Mouse (Mus musculus): ENCODE data around the gene Phactr3. TPM values are rescaled to one million over a fixed set of nuclear protein-coding genes. Genes with fewer than 3 reads are reported as not detected.

Gene Phactr3
- polyA plus RNA-seq, 1 experiment from 2014 or later: 1.3 TPM

DNA sequence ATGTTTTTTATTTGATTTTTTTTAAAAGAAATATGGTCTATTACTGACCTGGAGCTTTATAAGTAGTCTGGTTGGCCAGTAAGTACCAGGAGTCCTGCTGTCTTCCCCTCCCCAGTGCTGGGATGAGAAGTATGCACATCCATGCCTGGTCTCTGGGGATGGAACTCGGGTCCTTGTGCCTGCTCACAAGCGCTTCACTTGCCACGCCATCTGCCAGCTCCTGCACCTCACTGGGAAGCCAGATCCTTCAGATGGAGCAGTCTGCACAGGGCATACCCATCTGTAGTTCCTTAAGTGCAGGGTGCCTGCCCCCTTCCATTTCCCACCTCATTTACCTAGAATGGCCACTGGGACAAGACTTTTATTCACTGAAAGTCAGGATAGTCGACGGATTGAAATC is 31.9 kb downstream of the Phactr3 start:
- Histone ChIP-seq H3K36me3 (ENCODE audit: control insufficient read depth, insufficient read depth, low read length) (no peaks in the 10 kb centered on the region), H3K9ac (ENCODE audit: low read depth, low read length) (no peak overlapping the region), H3K4me2 (ENCODE audit: low read depth, low read length) (no peak overlapping the region), H3K4me3 (ENCODE audit: low read length) (no peak overlapping the region), H3K4me1 (ENCODE audit: control insufficient read depth, insufficient read depth, low read length) (no peaks in the 10 kb centered on the region), H3K9me3 (ENCODE audit: control insufficient read depth, low read length) (no peaks in the 10 kb centered on the region), H3K27me3 (replicated peaks; ENCODE audit: control insufficient read depth, insufficient read depth, low read length) (no peaks in the 10 kb centered on the region), H3K27ac (ENCODE audit: low read length) (no peak overlapping the region)
- ATAC-seq: no peak
- 71% methylated on average over 5 of the region's 5 CpGs for WGBS

DNA sequence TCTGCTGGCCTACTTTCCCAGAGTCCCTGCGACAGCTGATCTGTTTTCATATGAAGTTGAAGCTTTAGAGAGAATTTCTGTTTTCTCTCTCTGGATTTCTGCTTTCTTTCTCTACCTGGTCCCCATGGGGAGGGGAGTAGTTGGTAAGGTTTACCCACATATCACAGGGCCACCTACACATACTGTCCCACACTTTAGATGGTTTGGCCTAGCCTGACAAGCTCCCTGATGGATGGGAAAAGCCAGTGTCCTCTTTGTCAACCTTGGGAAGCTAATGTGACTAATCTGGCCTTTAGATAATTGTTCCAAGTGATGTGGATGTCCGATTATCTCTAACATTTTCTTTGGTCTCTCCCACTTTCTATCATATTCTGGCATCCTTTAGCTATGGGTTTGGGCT is 34.8 kb downstream of the Phactr3 start:
- no peaks in the 10 kb centered on the region for H3K9me3 ChIP-seq (ENCODE audit: control insufficient read depth, low read length)
- H3K9ac ChIP-seq (ENCODE audit: low read depth, low read length): no peak overlapping the region
- no peak overlapping the region for H3K4me3 ChIP-seq (ENCODE audit: low read length)
- ATAC-seq: no peak
- WGBS: 84% methylated on average over 2 of the region's 2 CpGs
- no peaks in the 10 kb centered on the region for H3K4me1 ChIP-seq (ENCODE audit: control insufficient read depth, insufficient read depth, low read length)
- no peak overlapping the region for H3K4me2 ChIP-seq (ENCODE audit: low read depth, low read length)
- no peaks in the 10 kb centered on the region for H3K27me3 ChIP-seq (replicated peaks; ENCODE audit: control insufficient read depth, insufficient read depth, low read length)
- no peaks in the 10 kb centered on the region for H3K36me3 ChIP-seq (ENCODE audit: control insufficient read depth, insufficient read depth, low read length)
- no peak overlapping the region for H3K27ac ChIP-seq (ENCODE audit: low read length)

DNA sequence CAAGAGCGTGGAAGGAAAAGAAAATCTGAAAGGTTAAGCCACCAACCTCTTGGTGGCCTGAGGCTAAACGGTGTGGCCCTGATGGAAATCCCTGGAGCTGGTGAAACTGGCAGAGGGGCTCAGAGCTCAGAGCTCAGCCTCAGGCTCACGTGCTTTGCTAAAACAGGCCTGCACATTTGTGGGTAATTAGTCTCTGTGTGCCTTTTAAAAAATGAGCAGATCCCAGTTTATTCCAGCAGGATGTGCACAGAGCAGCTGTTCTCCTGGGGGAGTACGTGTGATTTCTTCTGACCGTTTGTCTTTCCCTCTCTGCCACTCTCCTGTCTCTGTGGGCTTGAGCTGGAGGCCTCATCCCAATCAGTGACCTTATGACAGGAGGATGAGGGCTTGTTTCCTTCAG is 35.4 kb downstream of the Phactr3 start:
- no peaks in the 10 kb centered on the region for H3K9me3 ChIP-seq (ENCODE audit: control insufficient read depth, low read length)
- 61% methylated on average over 5 of the region's 5 CpGs for WGBS
- H3K9ac ChIP-seq (ENCODE audit: low read depth, low read length): no peak overlapping the region
- no peak overlapping the region for H3K4me3 ChIP-seq (ENCODE audit: low read length)
- no peak for ATAC-seq
- no peaks in the 10 kb centered on the region for H3K36me3 ChIP-seq (ENCODE audit: control insufficient read depth, insufficient read depth, low read length)
- no peak overlapping the region for H3K27ac ChIP-seq (ENCODE audit: low read length)
- H3K4me1 ChIP-seq (ENCODE audit: control insufficient read depth, insufficient read depth, low read length): no peaks in the 10 kb centered on the region
- H3K27me3 ChIP-seq (replicated peaks; ENCODE audit: control insufficient read depth, insufficient read depth, low read length): no peaks in the 10 kb centered on the region
- no peak overlapping the region for H3K4me2 ChIP-seq (ENCODE audit: low read depth, low read length)

DNA sequence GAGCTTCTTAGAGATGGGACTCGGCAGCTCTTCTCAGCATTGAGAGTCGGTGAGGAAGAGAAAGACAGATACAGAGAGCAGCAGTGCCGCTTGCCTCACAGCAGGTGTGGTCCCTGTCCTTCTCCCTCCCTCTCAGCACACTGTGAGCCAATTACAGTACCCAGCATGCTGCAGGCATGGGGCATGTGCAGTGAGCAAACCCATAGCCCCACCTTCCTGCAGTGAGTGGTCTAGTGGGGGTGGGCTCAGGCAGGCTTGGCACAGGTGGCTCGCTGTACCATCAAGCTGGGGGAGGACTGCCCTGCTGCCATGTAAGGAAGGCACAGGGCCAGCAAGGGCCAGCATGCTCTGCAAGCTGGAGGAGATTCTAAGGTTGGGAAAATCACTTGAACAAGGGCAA is 35.8 kb downstream of the Phactr3 start:
- Histone ChIP-seq H3K4me2 (ENCODE audit: low read depth, low read length) (no peak overlapping the region), H3K9ac (ENCODE audit: low read depth, low read length) (no peak overlapping the region), H3K36me3 (ENCODE audit: control insufficient read depth, insufficient read depth, low read length) (no peaks in the 10 kb centered on the region), H3K27me3 (replicated peaks; ENCODE audit: control insufficient read depth, insufficient read depth, low read length) (no peaks in the 10 kb centered on the region), H3K4me1 (ENCODE audit: control insufficient read depth, insufficient read depth, low read length) (no peaks in the 10 kb centered on the region), H3K4me3 (ENCODE audit: low read length) (no peak overlapping the region), H3K27ac (ENCODE audit: low read length) (no peak overlapping the region), H3K9me3 (ENCODE audit: control insufficient read depth, low read length) (no peaks in the 10 kb centered on the region)
- WGBS: 44% methylated on average over 4 of the region's 4 CpGs
- ATAC-seq: no peak

DNA sequence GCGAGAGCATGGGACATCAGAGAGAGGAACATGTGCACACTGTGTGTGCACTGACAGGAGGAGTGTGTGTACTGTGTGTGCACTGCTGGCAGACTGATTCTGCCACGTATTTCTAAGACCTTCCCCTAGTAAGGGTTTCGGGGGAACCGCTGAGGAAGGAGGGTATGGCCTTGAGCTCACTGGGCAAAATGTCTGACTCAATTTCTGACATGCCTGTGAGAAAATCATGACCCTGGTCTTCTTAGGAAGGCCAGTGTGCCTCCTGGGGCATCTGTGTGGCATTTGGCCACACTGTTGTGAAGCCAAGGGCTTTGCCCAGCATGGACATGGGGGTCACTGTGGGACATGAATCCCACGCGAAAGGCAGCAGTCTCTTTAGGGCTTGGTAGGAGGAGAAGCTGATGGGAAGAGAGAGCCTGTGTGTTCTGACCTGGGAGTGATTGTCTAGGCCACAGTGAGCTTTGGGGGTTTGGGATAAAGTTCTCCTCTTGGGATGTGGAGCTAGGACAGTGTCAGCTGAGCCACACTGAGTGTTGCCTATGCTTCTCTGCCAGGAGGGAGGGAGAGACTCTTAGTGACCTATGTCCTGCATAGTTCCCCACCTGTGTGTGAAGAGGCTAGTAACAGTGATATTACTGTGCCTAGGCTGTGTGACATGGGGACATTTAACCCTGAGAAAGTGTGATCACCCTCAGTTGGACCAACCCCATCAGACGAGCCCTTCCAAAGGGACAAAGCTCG is 36.6 kb downstream of the Phactr3 start:
- H3K4me2 ChIP-seq (ENCODE audit: low read depth, low read length): no peak overlapping the region
- WGBS: 82% methylated on average over 8 of the region's 8 CpGs
- no peak for ATAC-seq

DNA sequence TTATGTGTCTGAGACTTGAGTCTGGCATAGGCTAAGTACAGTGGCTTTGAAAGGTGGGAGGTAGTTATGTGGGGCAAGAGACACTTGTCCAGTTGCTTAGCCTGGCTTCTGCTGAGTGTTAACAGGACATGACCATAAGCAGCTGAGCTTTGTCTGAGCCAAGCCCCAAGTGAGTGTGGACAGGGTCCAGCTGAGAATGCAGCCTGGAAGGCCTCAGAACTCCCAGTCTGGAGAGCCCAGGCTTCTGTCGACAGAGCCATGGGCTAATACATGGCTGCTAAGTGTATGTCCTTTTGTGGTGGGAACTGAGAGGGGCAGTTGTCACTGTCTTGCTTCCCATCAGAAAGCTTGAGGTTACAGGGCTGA is 37.1 kb downstream of the Phactr3 start:
- Histone ChIP-seq H3K9me3 (ENCODE audit: control insufficient read depth, low read length) (no peaks in the 10 kb centered on the region), H3K27me3 (replicated peaks; ENCODE audit: control insufficient read depth, insufficient read depth, low read length) (no peaks in the 10 kb centered on the region), H3K27ac (ENCODE audit: low read length) (no peak overlapping the region), H3K4me2 (ENCODE audit: low read depth, low read length) (no peak overlapping the region), H3K4me3 (ENCODE audit: low read length) (no peak overlapping the region), H3K36me3 (ENCODE audit: control insufficient read depth, insufficient read depth, low read length) (no peaks in the 10 kb centered on the region), H3K9ac (ENCODE audit: low read depth, low read length) (no peak overlapping the region), H3K4me1 (ENCODE audit: control insufficient read depth, insufficient read depth, low read length) (no peaks in the 10 kb centered on the region)
- 62% methylated on average over 1 of the region's 1 CpGs for WGBS
- ATAC-seq: no peak

More for the DNA sequence above, 36.6 kb downstream of the Phactr3 start:
- Histone ChIP-seq H3K9ac (ENCODE audit: low read depth, low read length) (no peak overlapping the region), H3K36me3 (ENCODE audit: control insufficient read depth, insufficient read depth, low read length) (no peaks in the 10 kb centered on the region), H3K4me3 (ENCODE audit: low read length) (no peak overlapping the region), H3K27me3 (replicated peaks; ENCODE audit: control insufficient read depth, insufficient read depth, low read length) (no peaks in the 10 kb centered on the region), H3K4me1 (ENCODE audit: control insufficient read depth, insufficient read depth, low read length) (no peaks in the 10 kb centered on the region), H3K9me3 (ENCODE audit: control insufficient read depth, low read length) (no peaks in the 10 kb centered on the region), H3K27ac (ENCODE audit: low read length) (no peak overlapping the region)

DNA sequence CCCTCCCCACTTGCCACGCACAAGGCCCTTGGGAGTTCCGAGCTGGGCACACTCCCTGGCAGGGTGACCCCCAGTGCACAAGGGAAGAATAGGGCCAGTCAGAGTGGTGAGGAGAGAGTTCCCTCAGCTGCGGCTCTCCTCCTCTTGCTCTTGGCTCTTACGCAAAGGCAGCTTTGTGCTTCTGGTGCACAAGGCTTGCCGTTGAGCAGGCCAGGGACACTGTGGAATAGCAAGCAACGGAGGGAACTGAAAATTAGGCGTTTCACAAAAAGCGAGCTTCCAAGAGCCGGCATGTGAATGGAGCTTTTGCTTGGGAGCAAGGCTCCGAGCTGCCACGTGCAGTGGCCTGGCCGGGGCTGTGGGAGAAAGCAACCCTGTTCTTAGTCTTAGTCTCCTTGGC is 40.2 kb downstream of the Phactr3 start:
- no peak for ATAC-seq
- H3K9ac ChIP-seq (ENCODE audit: low read depth, low read length): no peak overlapping the region
- no peak overlapping the region for H3K4me3 ChIP-seq (ENCODE audit: low read length)
- no peak overlapping the region for H3K4me2 ChIP-seq (ENCODE audit: low read depth, low read length)
- 86% methylated on average over 12 of the region's 12 CpGs for WGBS
- no peaks in the 10 kb centered on the region for H3K9me3 ChIP-seq (ENCODE audit: control insufficient read depth, low read length)
- H3K27me3 ChIP-seq (replicated peaks; ENCODE audit: control insufficient read depth, insufficient read depth, low read length): no peaks in the 10 kb centered on the region
- H3K4me1 ChIP-seq (ENCODE audit: control insufficient read depth, insufficient read depth, low read length): no peaks in the 10 kb centered on the region
- no peaks in the 10 kb centered on the region for H3K36me3 ChIP-seq (ENCODE audit: control insufficient read depth, insufficient read depth, low read length)
- H3K27ac ChIP-seq (ENCODE audit: low read length): no peak overlapping the region

DNA sequence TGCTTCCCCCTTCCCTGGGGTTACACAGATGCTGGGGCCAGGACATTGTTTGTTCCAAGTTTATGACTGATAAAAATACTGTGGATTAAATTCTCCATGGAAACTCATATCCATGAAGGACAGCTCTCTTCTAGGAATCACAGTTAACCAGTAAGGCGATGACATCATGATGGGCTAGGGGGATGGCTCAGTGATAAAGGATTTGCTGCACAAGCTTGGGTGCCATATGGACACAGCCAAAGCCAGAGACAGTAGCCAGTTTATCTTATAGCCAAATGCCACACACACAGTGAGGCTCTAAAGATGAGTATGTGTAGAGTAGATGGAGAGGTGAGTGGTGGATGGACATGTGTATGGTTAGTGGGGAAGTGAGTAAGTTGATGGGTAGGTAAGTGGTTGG is 45.2 kb downstream of the Phactr3 start:
- Histone ChIP-seq H3K27ac (ENCODE audit: low read length) (no peak overlapping the region), H3K9ac (ENCODE audit: low read depth, low read length) (no peak overlapping the region), H3K27me3 (replicated peaks; ENCODE audit: control insufficient read depth, insufficient read depth, low read length) (no peaks in the 10 kb centered on the region), H3K4me3 (ENCODE audit: low read length) (no peak overlapping the region), H3K36me3 (ENCODE audit: control insufficient read depth, insufficient read depth, low read length) (no peaks in the 10 kb centered on the region), H3K4me2 (ENCODE audit: low read depth, low read length) (no peak overlapping the region), H3K9me3 (ENCODE audit: control insufficient read depth, low read length) (no peaks in the 10 kb centered on the region), H3K4me1 (ENCODE audit: control insufficient read depth, insufficient read depth, low read length) (no peaks in the 10 kb centered on the region)
- WGBS: 92% methylated on average over 1 of the region's 1 CpGs
- ATAC-seq: no peak

DNA sequence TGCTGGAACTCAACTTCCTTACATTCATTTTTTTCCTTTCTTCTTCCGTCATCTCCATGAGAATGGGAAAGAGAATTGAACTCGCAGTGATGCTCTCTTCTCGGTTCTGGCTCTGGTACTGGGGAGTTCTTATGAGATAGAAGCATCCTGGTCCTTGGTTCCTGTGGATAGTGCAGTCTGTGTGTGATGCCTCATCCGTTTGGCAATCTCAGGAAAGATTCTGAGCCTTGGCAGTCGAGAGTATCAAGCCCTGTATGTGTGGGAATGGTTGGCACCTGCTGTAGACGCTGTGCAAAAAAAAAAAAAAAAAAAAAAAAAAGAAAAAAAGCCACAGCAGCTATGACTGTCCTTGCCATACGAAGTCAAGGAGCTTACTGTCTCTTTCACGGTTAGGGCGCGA is 47.2 kb downstream of the Phactr3 start:
- Histone ChIP-seq H3K4me3 (ENCODE audit: low read length) (no peak overlapping the region), H3K4me2 (ENCODE audit: low read depth, low read length) (no peak overlapping the region), H3K27me3 (replicated peaks; ENCODE audit: control insufficient read depth, insufficient read depth, low read length) (no peaks in the 10 kb centered on the region), H3K4me1 (ENCODE audit: control insufficient read depth, insufficient read depth, low read length) (no peaks in the 10 kb centered on the region), H3K9me3 (ENCODE audit: control insufficient read depth, low read length) (no peaks in the 10 kb centered on the region), H3K9ac (ENCODE audit: low read depth, low read length) (no peak overlapping the region), H3K36me3 (ENCODE audit: control insufficient read depth, insufficient read depth, low read length) (no peaks in the 10 kb centered on the region), H3K27ac (ENCODE audit: low read length) (no peak overlapping the region)
- no peak for ATAC-seq
- 78% methylated on average over 10 of the region's 10 CpGs for WGBS

DNA sequence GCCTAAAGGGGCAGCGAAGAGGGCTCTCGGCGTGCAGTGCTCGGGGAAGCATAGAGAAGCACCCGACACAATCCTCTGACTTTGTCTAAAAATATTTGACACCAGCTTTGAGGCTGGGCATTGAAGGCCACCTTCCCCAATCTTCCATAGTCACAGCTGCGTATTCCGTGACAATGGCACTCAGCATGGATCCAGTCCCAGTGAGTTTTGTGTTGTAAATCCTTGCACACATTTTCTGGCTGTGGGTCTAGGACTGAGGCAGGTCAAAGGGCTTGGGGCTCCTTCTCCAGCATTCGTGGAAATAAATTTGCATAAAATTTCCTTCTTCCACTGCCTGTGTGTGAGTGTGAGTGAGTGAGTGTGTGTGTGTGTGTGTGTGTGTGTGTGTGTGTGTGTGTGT is 51.2 kb downstream of the Phactr3 start:
- no peak overlapping the region for H3K9ac ChIP-seq (ENCODE audit: low read depth, low read length)
- no peak overlapping the region for H3K4me3 ChIP-seq (ENCODE audit: low read length)
- H3K27me3 ChIP-seq (replicated peaks; ENCODE audit: control insufficient read depth, insufficient read depth, low read length): no peaks in the 10 kb centered on the region
- H3K4me1 ChIP-seq (ENCODE audit: control insufficient read depth, insufficient read depth, low read length): no peaks in the 10 kb centered on the region
- no peak overlapping the region for H3K4me2 ChIP-seq (ENCODE audit: low read depth, low read length)
- no peak overlapping the region for H3K27ac ChIP-seq (ENCODE audit: low read length)
- no peak for ATAC-seq
- WGBS: 76% methylated on average over 8 of the region's 8 CpGs
- no peaks in the 10 kb centered on the region for H3K36me3 ChIP-seq (ENCODE audit: control insufficient read depth, insufficient read depth, low read length)
- H3K9me3 ChIP-seq (ENCODE audit: control insufficient read depth, low read length): no peaks in the 10 kb centered on the region

All from intestine, embryonic 16.5 days (tissue).